Mouse (Mus musculus): ENCODE measurements around the gene Ifna16. TPM values are rescaled to one million over a fixed set of nuclear protein-coding genes. Genes with fewer than 3 reads are reported as not detected.

The Ifna16 gene
- polyA plus RNA-seq, 1 experiment from 2014 or later: not detected

DNA sequence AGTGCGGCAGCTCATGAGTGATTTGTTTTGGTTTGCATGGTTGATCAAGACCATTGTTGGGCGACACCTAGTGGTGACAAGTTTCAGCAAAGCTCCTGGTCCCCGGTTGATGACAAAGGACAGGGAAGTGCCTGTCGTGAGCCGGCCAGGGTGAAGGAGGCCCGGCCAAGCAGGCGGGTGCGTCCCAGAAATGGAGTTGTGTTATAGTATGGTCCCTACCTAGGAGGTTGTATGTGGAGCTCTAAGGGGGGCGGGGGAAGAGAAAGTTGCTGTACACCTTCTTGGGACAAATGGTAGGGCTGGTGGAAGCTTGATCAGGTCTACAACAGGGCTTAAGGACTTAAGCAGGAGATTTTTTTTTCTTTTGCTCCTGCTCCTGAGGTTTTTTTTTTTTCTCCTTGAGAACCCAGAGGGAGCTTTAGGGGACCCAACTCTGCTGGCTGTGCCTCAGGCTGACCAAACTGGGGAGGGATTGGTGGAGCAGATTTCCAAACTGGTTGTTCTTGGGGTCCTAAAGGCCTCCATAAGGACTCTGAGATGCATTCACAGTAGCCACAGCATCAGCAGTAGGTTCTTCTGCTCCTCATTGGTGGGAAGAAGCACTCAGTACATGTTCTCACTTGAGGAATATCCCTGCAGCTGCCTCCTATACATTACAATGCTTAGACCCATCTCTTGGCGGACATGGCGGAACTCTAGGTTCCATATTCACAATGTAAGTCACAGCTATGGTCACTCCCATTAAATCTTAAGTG, 35.5 kb downstream of the Ifna16 start:
- Histone ChIP-seq H3K27me3 (no peaks in the 10 kb centered on the region), H3K4me2 (peak overlapping the region; percentile 45), H3K4me1 (replicated peaks) (no peaks in the 10 kb centered on the region), H3K4me3 (replicated peaks) (peak overlapping the region; percentile 44), H3K36me3 (replicated peaks) (no peaks in the 10 kb centered on the region), H3K9me3 (replicated peaks) (no peaks in the 10 kb centered on the region), H3K27ac (replicated peaks) (no peak overlapping the region), H3K9ac (no peak overlapping the region)
- peak; percentile 73 for ATAC-seq (ENCODE audit: insufficient read depth)
- 14% methylated on average over 11 of the region's 11 CpGs for WGBS (ENCODE audit: insufficient replicate concordance)

GRCm38 (mm10) chr4:88640704-88641076, 36.0 kb downstream of the Ifna16 start:
- no peaks in the 10 kb centered on the region for H3K27me3 ChIP-seq
- no peak overlapping the region for H3K9ac ChIP-seq
- H3K36me3 ChIP-seq (replicated peaks): no peaks in the 10 kb centered on the region
- no peaks in the 10 kb centered on the region for H3K9me3 ChIP-seq (replicated peaks)
- H3K4me1 ChIP-seq (replicated peaks): no peaks in the 10 kb centered on the region
- no peak for ATAC-seq (ENCODE audit: insufficient read depth)
- WGBS (ENCODE audit: insufficient replicate concordance): 46% methylated on average over 8 of the region's 8 CpGs
- H3K4me3 ChIP-seq (replicated peaks): peak overlapping the region; percentile 44
- H3K27ac ChIP-seq (replicated peaks): no peak overlapping the region
- peak overlapping the region; percentile 45 for H3K4me2 ChIP-seq

GRCm38 (mm10) chr4:88634311-88634710, 42.4 kb downstream of the Ifna16 start, which contains the start of gene C87499:
Gene C87499 (minus strand): TSS chr4:88634411.
- Histone ChIP-seq H3K9me3 (replicated peaks) (no peaks in the 10 kb centered on the region), H3K9ac (no peak within 1 kb of the TSS), H3K36me3 (replicated peaks) (no peaks in the 10 kb centered on the region), H3K4me1 (replicated peaks) (no peaks in the 10 kb centered on the region), H3K27ac (replicated peaks) (no peak within 1 kb of the TSS), H3K4me3 (replicated peaks) (no peak within 1 kb of the TSS), H3K4me2 (no peak within 1 kb of the TSS), H3K27me3 (no peaks in the 10 kb centered on the region)
- no peak for ATAC-seq (ENCODE audit: insufficient read depth)
- WGBS (ENCODE audit: insufficient replicate concordance): 66% methylated on average over 4 of the region's 4 CpGs

Other genes with a start within 250 kb of the Ifna16 start
- 6.1 and 6.3 TPM in 2 replicates for gene Hacd4, start 238.0 kb downstream of the Ifna16 start, polyA plus RNA-seq (2015; fragmentation: Nextera tagmentation; extraction: Ambion mirVana)
- not detected in 2 replicates for gene Ifnb1, start 154.2 kb downstream of the Ifna16 start, polyA plus RNA-seq (2015; fragmentation: Nextera tagmentation; extraction: Ambion mirVana)
- gene Ifna15, start 118.7 kb downstream of the Ifna16 start, polyA plus RNA-seq (2015; fragmentation: Nextera tagmentation; extraction: Ambion mirVana): not detected in 2 replicates
- gene Ifna14, start 105.1 kb downstream of the Ifna16 start, polyA plus RNA-seq (2015; fragmentation: Nextera tagmentation; extraction: Ambion mirVana): not detected in 2 replicates
- not detected in 2 replicates for gene Ifna9, start 84.5 kb downstream of the Ifna16 start, polyA plus RNA-seq (2015; fragmentation: Nextera tagmentation; extraction: Ambion mirVana)
- gene Ifna12, start 73.5 kb downstream of the Ifna16 start, polyA plus RNA-seq (2015; fragmentation: Nextera tagmentation; extraction: Ambion mirVana): not detected in 2 replicates
- not detected in 2 replicates for gene C87499, start 42.5 kb downstream of the Ifna16 start, polyA plus RNA-seq (2015; fragmentation: Nextera tagmentation; extraction: Ambion mirVana)
- gene Ifna13, start 32.5 kb downstream of the Ifna16 start, polyA plus RNA-seq (2015; fragmentation: Nextera tagmentation; extraction: Ambion mirVana): not detected in 2 replicates
- gene Ifna2, start 7.0 kb upstream of the Ifna16 start, polyA plus RNA-seq (2015; fragmentation: Nextera tagmentation; extraction: Ambion mirVana): not detected in 2 replicates
- gene Ifnab, start 14.4 kb upstream of the Ifna16 start, polyA plus RNA-seq (2015; fragmentation: Nextera tagmentation; extraction: Ambion mirVana): not detected in 2 replicates
- gene Gm26566, start 44.9 kb upstream of the Ifna16 start, polyA plus RNA-seq (2015; fragmentation: Nextera tagmentation; extraction: Ambion mirVana): 0.20 and 0.51 TPM in 2 replicates
- gene Klhl9, start 45.5 kb upstream of the Ifna16 start, polyA plus RNA-seq (2015; fragmentation: Nextera tagmentation; extraction: Ambion mirVana): 22.3 and 22.6 TPM in 2 replicates
- gene Gm13271, start 77.9 kb upstream of the Ifna16 start, polyA plus RNA-seq (2015; fragmentation: Nextera tagmentation; extraction: Ambion mirVana): not detected in 2 replicates
- not detected in 2 replicates for gene Gm13283, start 83.2 kb upstream of the Ifna16 start, polyA plus RNA-seq (2015; fragmentation: Nextera tagmentation; extraction: Ambion mirVana)
- gene Gm13290, start 96.9 kb upstream of the Ifna16 start, polyA plus RNA-seq (2015; fragmentation: Nextera tagmentation; extraction: Ambion mirVana): not detected in 2 replicates
- not detected in 2 replicates for gene Gm13289, start 100.0 kb upstream of the Ifna16 start, polyA plus RNA-seq (2015; fragmentation: Nextera tagmentation; extraction: Ambion mirVana)
- gene Gm13272, start 102.9 kb upstream of the Ifna16 start, polyA plus RNA-seq (2015; fragmentation: Nextera tagmentation; extraction: Ambion mirVana): not detected in 2 replicates
- gene Ifnz, start 105.2 kb upstream of the Ifna16 start, polyA plus RNA-seq (2015; fragmentation: Nextera tagmentation; extraction: Ambion mirVana): not detected in 2 replicates
- not detected in 2 replicates for gene Gm13276, start 108.8 kb upstream of the Ifna16 start, polyA plus RNA-seq (2015; fragmentation: Nextera tagmentation; extraction: Ambion mirVana)
- not detected in 2 replicates for gene Gm13277, start 111.7 kb upstream of the Ifna16 start, polyA plus RNA-seq (2015; fragmentation: Nextera tagmentation; extraction: Ambion mirVana)
- not detected in 2 replicates for gene Gm13278, start 114.6 kb upstream of the Ifna16 start, polyA plus RNA-seq (2015; fragmentation: Nextera tagmentation; extraction: Ambion mirVana)
- gene Gm13275, start 117.6 kb upstream of the Ifna16 start, polyA plus RNA-seq (2015; fragmentation: Nextera tagmentation; extraction: Ambion mirVana): not detected in 2 replicates
- gene Gm13279, start 120.5 kb upstream of the Ifna16 start, polyA plus RNA-seq (2015; fragmentation: Nextera tagmentation; extraction: Ambion mirVana): not detected in 2 replicates
- gene Gm13285, start 122.7 kb upstream of the Ifna16 start, polyA plus RNA-seq (2015; fragmentation: Nextera tagmentation; extraction: Ambion mirVana): 0.20 TPM in 1 of 2 replicates, not detected in the other
- gene Gm13287, start 126.3 kb upstream of the Ifna16 start, polyA plus RNA-seq (2015; fragmentation: Nextera tagmentation; extraction: Ambion mirVana): not detected in 2 replicates
- gene Gm13288, start 128.6 kb upstream of the Ifna16 start, polyA plus RNA-seq (2015; fragmentation: Nextera tagmentation; extraction: Ambion mirVana): not detected in 2 replicates
- gene Ifna7, start 139.3 kb upstream of the Ifna16 start, polyA plus RNA-seq (2015; fragmentation: Nextera tagmentation; extraction: Ambion mirVana): not detected in 2 replicates
- gene Ifna11, start 143.0 kb upstream of the Ifna16 start, polyA plus RNA-seq (2015; fragmentation: Nextera tagmentation; extraction: Ambion mirVana): not detected in 2 replicates
- gene Ifna6, start 150.5 kb upstream of the Ifna16 start, polyA plus RNA-seq (2015; fragmentation: Nextera tagmentation; extraction: Ambion mirVana): not detected in 2 replicates
- gene Ifna5, start 158.6 kb upstream of the Ifna16 start, polyA plus RNA-seq (2015; fragmentation: Nextera tagmentation; extraction: Ambion mirVana): not detected in 2 replicates
- not detected in 2 replicates for gene Ifna4, start 164.9 kb upstream of the Ifna16 start, polyA plus RNA-seq (2015; fragmentation: Nextera tagmentation; extraction: Ambion mirVana)
- gene Ifna1, start 173.2 kb upstream of the Ifna16 start, polyA plus RNA-seq (2015; fragmentation: Nextera tagmentation; extraction: Ambion mirVana): not detected in 2 replicates
- gene Ifne, start 203.3 kb upstream of the Ifna16 start, polyA plus RNA-seq (2015; fragmentation: Nextera tagmentation; extraction: Ambion mirVana): not detected in 2 replicates

All from liver, embryonic 15.5 days (tissue).